Mouse (Mus musculus): ENCODE measurements around the gene Ucp3. TPM values are rescaled to one million over a fixed set of nuclear protein-coding genes. Genes with fewer than 3 reads are reported as not detected.
"Not testable (repeated sequence)": the region's sequence is repeated elsewhere in the genome, so short reads cannot be mapped to it uniquely, and the experiment has no call there.

The Ucp3 gene
- polyA plus RNA-seq, 1 experiment from 2014 or later = 0.09 TPM

DNA sequence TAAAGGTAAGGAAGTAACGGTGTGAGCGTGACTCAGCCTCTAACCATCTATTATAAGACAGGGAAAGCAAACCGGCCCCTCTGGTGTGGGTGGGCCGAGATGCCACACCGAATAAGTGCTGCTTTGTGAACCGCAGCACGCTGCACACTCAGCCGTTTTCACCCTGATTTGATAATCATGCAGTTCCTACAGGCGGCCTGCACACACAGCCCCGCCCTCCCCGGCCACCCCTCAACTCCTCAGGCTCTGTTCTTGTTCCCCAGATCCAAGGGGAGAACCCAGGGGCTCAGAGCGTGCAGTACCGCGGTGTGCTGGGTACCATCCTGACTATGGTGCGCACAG, 7.0 kb downstream of the Ucp3 start:
- Histone ChIP-seq H3K27ac (peak overlapping the region; percentile 45; the same call in 1 of the 2 replicates), H3K4me1 (replicated peaks) (peaks cover 11% of the 10 kb centered on the region; the same call in 1 of the 2 replicates), H3K27me3 (ENCODE audit: insufficient read depth, poor library complexity, severe bottlenecking) (no peaks in the 10 kb centered on the region), H3K4me3 (no peak overlapping the region), H3K9me3 (no peaks in the 10 kb centered on the region), H3K36me3 (no peaks in the 10 kb centered on the region)
- WGBS = 73% methylated on average over 15 of the region's 15 CpGs
- DNase-seq (ENCODE audit: low spot score) = no peak

DNA sequence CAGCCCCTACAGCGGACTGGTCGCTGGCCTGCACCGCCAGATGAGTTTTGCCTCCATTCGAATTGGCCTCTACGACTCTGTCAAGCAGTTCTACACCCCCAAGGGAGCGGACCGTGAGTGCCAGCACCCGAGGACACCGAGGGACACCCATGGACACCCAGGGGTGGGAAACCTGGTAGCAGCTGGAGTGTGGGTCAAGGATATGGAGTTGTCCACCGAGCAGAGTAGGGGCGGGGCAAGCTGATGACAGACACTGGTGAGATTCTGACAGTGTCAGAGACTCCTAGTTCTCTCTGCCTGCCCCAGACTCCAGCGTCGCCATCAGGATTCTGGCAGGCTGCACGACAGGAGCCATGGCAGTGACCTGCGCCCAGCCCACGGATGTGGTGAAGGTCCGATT, 7.4 kb downstream of the Ucp3 start:
- Histone ChIP-seq H3K4me1 (replicated peaks) (peaks cover 11% of the 10 kb centered on the region; the same call in 1 of the 2 replicates), H3K9me3 (no peaks in the 10 kb centered on the region), H3K4me3 (no peak overlapping the region), H3K27me3 (ENCODE audit: insufficient read depth, poor library complexity, severe bottlenecking) (no peaks in the 10 kb centered on the region), H3K36me3 (no peaks in the 10 kb centered on the region), H3K27ac (peak overlapping the region; percentile 45; the same call in 1 of the 2 replicates)
- DNase-seq (ENCODE audit: low spot score) = no peak
- WGBS = 81% methylated on average over 17 of the region's 17 CpGs

DNA sequence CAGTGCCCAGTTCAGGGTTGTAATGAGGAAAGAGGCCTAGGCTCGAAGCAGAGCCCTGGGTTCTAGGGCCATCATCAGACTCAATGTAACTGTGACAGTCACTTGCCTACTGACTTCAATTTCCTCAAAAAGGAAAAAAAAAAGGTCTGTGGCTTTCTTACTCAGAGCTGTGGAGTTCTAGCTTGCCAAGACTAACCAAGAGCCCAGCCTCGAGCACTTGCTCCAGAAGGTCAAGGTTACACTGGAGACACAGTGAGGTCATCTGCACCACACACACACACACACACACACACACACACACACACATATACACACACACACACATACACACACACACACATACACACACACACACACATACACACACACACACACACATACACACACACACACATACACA, 9.3 kb downstream of the Ucp3 start:
- H3K4me3 ChIP-seq; H3K27ac ChIP-seq; H3K36me3 ChIP-seq; DNase-seq (ENCODE audit: low spot score); H3K9me3 ChIP-seq; H3K27me3 ChIP-seq (ENCODE audit: insufficient read depth, poor library complexity, severe bottlenecking): not testable (repeated sequence)
- peaks cover 11% of the 10 kb centered on the region; the same call in 1 of the 2 replicates for H3K4me1 ChIP-seq (replicated peaks)
- 91% methylated on average over 2 of the region's 2 CpGs for WGBS

DNA sequence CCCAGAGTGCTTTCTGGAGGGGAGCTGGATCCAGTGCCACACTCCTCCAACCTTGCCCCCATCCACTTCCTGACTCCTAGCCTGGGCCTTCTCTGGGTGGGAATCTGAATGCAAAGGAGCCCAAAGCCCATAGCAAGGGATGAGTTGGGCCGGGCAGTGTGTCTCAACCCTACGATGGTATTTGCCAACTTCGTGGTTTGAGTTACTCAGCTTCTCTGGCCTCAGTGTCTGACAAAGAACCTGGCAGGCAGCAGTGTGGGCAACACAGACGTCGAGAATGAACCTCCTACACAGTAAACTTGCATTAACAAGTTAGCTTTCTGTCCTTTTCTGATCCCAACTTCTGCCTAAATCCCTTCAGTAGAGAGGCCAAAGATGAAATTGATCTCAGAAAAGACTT, 11.7 kb downstream of the Ucp3 start:
- WGBS = 88% methylated on average over 5 of the region's 5 CpGs
- no peak overlapping the region for H3K4me3 ChIP-seq
- DNase-seq (ENCODE audit: low spot score) = no peak
- no peaks in the 10 kb centered on the region for H3K27me3 ChIP-seq (ENCODE audit: insufficient read depth, poor library complexity, severe bottlenecking)
- peaks cover 11% of the 10 kb centered on the region; the same call in 1 of the 2 replicates for H3K4me1 ChIP-seq (replicated peaks)
- no peak overlapping the region for H3K27ac ChIP-seq
- H3K36me3 ChIP-seq = no peaks in the 10 kb centered on the region
- H3K9me3 ChIP-seq = no peaks in the 10 kb centered on the region

DNA sequence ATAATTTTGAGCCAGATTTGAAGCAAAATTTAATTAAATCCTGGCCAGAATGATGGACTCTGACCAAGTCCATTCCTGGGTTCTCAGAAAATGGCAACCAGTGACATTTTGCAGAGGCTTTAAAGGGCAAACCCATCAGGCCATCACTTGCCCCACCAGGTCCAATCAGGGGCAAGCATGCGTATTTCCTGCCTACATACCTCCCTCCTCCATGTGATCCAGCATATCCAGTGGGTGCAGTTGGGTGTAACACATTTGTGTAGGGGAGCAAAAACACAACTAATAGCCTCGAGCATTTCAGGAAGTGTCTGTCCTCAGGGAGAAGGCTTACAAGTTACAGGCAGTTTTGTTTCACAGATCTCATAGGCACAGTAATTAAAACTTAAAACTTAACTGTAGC, 14.5 kb downstream of the Ucp3 start:
- Histone ChIP-seq H3K4me3 (no peak overlapping the region), H3K4me1 (replicated peaks) (peaks cover 4% of the 10 kb centered on the region), H3K9me3 (no peaks in the 10 kb centered on the region), H3K27me3 (ENCODE audit: insufficient read depth, poor library complexity, severe bottlenecking) (peaks cover 5% of the 10 kb centered on the region; the same call in 1 of the 2 replicates), H3K27ac (no peak overlapping the region), H3K36me3 (no peaks in the 10 kb centered on the region)
- 74% methylated on average over 2 of the region's 2 CpGs for WGBS
- DNase-seq (ENCODE audit: low spot score) = no peak

GRCm38 (mm10) chr7:100488474-100489048, 15.8 kb downstream of the Ucp3 start:
- Histone ChIP-seq H3K9me3 (no peaks in the 10 kb centered on the region), H3K4me1 (replicated peaks) (peaks cover 17% of the 10 kb centered on the region), H3K4me3 (no peak overlapping the region), H3K36me3 (no peaks in the 10 kb centered on the region), H3K27me3 (ENCODE audit: insufficient read depth, poor library complexity, severe bottlenecking) (peaks cover 14% of the 10 kb centered on the region), H3K27ac (no peak overlapping the region)
- DNase-seq (ENCODE audit: low spot score) = no peak
- 52% methylated on average over 10 of the region's 10 CpGs for WGBS

GRCm38 (mm10) chr7:100492391-100493116, 19.8 kb downstream of the Ucp3 start:
- 2% methylated on average over 36 of the region's 36 CpGs for WGBS
- H3K9me3 ChIP-seq = no peaks in the 10 kb centered on the region
- H3K27ac ChIP-seq = peak overlapping the region; percentile 89
- peaks cover 24% of the 10 kb centered on the region for H3K27me3 ChIP-seq (ENCODE audit: insufficient read depth, poor library complexity, severe bottlenecking)
- H3K4me1 ChIP-seq (replicated peaks) = peaks cover 50% of the 10 kb centered on the region
- DNase-seq (ENCODE audit: low spot score) = no peak
- peaks cover 16% of the 10 kb centered on the region for H3K36me3 ChIP-seq
- peak overlapping the region; percentile 59 for H3K4me3 ChIP-seq

DNA sequence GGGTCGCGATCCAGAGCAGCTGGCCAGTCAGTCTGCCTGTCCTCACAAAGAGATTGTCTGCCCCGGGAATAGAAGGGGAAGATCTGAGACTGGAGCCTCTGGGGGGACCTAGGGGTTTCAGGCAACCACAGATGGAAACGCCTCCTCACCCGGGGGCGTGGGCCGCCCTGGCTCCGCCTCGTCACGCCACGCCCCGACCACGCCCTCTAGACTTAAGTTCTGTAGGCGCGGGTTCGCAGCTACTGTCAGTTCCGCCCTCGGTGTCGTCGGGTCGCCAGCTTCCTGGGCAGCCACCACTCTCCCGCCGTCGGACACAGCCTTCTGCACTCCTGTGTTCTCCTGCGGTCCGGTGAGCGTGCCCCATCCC, 20.3 kb downstream of the Ucp3 start, which contains the start of gene Ucp2:
TSS of gene Ucp2 (plus strand) at position 221 of the 367 bp plus-strand sequence.
- no peaks in the 10 kb centered on the region for H3K9me3 ChIP-seq
- peaks cover 22% of the 10 kb centered on the region for H3K36me3 ChIP-seq
- under 1% methylated on average over 27 of the region's 27 CpGs for WGBS
- H3K4me1 ChIP-seq (replicated peaks) = peaks cover 53% of the 10 kb centered on the region
- peak within 1 kb of the TSS; percentile 59 for H3K4me3 ChIP-seq
- peaks cover 24% of the 10 kb centered on the region for H3K27me3 ChIP-seq (ENCODE audit: insufficient read depth, poor library complexity, severe bottlenecking)
- DNase-seq (ENCODE audit: low spot score) = peak; percentile 82
- peak within 1 kb of the TSS; percentile 89 for H3K27ac ChIP-seq

DNA sequence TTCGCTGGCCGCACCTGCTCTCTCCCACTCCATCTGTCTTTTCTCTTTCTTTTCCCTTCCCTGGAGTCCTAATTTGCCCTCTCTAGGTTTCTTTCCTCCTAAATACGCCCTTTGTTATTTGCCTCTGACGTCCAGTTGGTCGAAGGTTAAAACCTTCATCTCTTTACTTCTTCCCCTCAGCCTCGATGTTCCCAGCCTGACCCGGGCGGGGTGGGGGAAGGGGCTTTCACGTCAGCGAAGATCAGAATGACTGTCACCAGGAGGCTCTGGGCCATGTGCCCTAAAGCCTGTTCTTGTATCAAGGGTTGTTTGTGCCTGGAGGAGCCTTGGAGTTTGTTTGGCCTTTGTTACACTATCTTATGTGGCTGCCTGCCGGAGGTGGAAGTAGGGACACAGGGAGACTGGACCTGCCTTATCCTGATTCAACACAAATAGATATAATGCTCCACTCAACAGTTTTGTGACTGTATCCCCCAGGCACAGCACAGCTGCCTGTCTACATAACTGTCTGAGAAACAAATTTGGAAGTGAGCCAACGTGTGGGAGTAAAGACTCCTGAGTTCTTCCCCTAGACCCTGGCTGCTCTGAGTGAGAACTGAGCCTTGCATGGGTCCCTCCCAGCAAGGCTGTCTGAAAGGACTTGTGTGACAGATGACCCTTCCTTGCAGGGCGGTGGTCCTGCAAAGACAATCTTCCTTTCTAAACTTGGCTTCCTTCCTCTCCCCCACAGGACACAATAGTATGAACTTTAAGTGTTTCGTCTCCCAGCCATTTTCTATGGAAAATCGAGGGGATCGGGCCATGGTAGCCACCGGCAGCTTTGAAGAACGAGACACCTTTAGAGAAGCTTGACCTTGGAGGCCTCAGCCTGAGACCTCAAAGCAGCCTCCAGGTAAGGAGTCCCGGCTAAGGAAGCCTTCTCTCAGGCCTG, 21.0 kb downstream of the Ucp3 start:
- peaks cover 54% of the 10 kb centered on the region for H3K4me1 ChIP-seq (replicated peaks)
- H3K36me3 ChIP-seq = peaks cover 28% of the 10 kb centered on the region
- DNase-seq (ENCODE audit: low spot score) = peak; percentile 27
- H3K27me3 ChIP-seq (ENCODE audit: insufficient read depth, poor library complexity, severe bottlenecking) = peaks cover 24% of the 10 kb centered on the region
- H3K27ac ChIP-seq = peak overlapping the region; percentile 89
- H3K4me3 ChIP-seq = peak overlapping the region; percentile 59
- H3K9me3 ChIP-seq = no peaks in the 10 kb centered on the region
- WGBS = 41% methylated on average over 19 of the region's 19 CpGs

DNA sequence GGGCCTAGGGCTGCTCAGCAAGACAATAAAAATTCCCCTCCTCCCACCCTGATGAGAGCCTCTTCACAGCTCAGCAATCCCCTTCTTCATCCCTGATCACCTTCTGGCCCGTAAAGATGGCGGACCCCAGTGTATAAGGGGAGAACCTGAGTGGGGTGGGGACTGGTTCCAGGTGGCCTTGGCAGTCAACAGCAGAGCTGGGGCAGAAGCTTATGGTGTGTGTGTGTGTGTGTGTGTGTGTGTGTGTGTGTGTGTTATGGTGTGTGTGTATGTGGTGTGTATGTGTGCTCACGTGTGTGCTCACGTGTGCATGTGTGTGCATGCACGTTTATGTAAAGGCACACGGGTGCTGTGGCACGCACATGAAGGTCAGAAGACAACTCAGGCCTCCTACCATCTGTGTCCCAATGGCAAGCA, 21.6 kb downstream of the Ucp3 start:
- Histone ChIP-seq H3K4me1 (replicated peaks) (peaks cover 54% of the 10 kb centered on the region), H3K36me3 (peaks cover 35% of the 10 kb centered on the region), H3K27me3 (ENCODE audit: insufficient read depth, poor library complexity, severe bottlenecking) (peaks cover 24% of the 10 kb centered on the region), H3K27ac (peak overlapping the region; percentile 89), H3K9me3 (no peaks in the 10 kb centered on the region), H3K4me3 (peak overlapping the region; percentile 59)
- DNase-seq (ENCODE audit: low spot score) = no peak
- WGBS = 93% methylated on average over 7 of the region's 7 CpGs

- H3K4me3 ChIP-seq = peak overlapping the region; percentile 35
- DNase-seq (ENCODE audit: low spot score) = peak; percentile 33
- WGBS = 51% methylated on average over 8 of the region's 8 CpGs
- peaks cover 56% of the 10 kb centered on the region for H3K4me1 ChIP-seq (replicated peaks)
- peaks cover 41% of the 10 kb centered on the region for H3K36me3 ChIP-seq
- peaks cover 24% of the 10 kb centered on the region for H3K27me3 ChIP-seq (ENCODE audit: insufficient read depth, poor library complexity, severe bottlenecking)
- no peaks in the 10 kb centered on the region for H3K9me3 ChIP-seq
- H3K27ac ChIP-seq = peak overlapping the region; percentile 76
Measured at GRCm38 (mm10) chr7:100495042-100495441, 22.3 kb downstream of the Ucp3 start.

GRCm38 (mm10) chr7:100495581-100496251, 22.9 kb downstream of the Ucp3 start:
- H3K36me3 ChIP-seq = peaks cover 46% of the 10 kb centered on the region
- 25% methylated on average over 11 of the region's 11 CpGs for WGBS
- peaks cover 62% of the 10 kb centered on the region for H3K4me1 ChIP-seq (replicated peaks)
- peak overlapping the region; percentile 76 for H3K27ac ChIP-seq
- no peaks in the 10 kb centered on the region for H3K9me3 ChIP-seq
- DNase-seq (ENCODE audit: low spot score) = peak; percentile 64
- peaks cover 24% of the 10 kb centered on the region for H3K27me3 ChIP-seq (ENCODE audit: insufficient read depth, poor library complexity, severe bottlenecking)
- peak overlapping the region; percentile 35 for H3K4me3 ChIP-seq

All from hindbrain, embryonic 10.5 days (tissue).